Mouse (Mus musculus) frontal cortex, postnatal 25 days (tissue): Measurements from ENCODE around the gene Cdk5rap3.

Source experiments
- DNase-seq, 2 experiments: peaks; one replicate each; pipeline ENCODE4 v3.0.0; 2022; ENCODE audit warnings: low spot score in 2 of 2

The Cdk5rap3 gene

DNA sequence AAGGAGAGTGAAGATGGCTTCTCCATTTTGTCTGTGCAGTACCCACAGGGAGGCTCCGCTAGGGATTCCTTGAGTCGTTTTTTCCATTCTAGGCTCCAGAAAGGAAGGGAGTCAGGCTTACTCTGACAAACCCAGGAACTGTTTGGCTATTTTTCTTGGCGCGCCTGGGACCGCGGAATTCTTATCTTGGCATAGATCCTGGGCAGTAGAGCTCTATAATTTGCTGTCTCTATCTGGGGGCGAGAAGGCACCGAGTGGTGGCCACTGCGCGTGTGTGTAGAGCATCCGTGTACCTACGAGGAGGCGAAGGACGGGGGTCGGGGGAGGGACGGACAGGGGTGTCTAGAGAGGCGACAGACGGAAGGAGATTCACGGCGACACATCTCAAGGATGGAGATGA, 54.9 kb downstream of the Cdk5rap3 start:
- peak in 1 of 2 experiments; percentile 14 for DNase-seq

DNA sequence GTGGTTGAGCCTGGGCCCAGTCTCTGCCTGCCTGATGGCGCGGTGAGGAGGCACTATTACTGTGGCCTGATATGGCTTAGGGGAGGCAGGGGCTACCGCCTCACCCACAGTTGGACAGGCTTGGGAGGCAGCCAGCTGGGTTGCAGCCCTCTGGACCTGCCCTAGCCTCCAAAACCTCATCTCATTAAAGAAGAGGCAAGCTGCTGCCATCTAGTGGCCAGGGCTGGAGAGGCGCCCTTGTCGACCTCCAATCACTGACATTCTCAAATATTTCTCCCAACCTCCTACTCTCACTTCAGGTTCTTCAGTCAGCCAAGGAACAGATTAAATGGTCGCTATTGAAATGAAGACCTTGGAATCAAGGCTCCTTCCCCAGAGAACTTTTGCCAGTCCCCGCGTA, 55.7 kb downstream of the Cdk5rap3 start:
- peak; percentile 70 for DNase-seq

DNA sequence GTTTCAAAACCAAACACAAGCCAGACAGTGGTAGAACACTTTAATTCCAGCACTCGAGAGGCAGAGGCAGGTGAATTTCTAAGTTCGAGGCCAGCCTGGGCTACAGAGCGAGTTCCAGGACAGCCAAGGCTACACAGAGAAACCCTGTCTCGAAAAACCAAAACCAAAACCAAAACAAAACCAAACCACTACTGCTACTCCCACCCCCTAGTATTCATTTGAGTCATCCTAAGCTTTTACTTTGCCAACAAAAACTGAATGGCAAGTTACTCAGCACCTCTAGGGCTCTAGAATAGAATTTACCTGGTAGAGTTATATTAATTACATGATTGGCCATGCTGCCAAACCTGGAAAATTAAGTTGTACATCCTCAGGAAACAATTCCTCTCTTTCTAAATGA, 56.7 kb downstream of the Cdk5rap3 start:
- no peak for DNase-seq

DNA sequence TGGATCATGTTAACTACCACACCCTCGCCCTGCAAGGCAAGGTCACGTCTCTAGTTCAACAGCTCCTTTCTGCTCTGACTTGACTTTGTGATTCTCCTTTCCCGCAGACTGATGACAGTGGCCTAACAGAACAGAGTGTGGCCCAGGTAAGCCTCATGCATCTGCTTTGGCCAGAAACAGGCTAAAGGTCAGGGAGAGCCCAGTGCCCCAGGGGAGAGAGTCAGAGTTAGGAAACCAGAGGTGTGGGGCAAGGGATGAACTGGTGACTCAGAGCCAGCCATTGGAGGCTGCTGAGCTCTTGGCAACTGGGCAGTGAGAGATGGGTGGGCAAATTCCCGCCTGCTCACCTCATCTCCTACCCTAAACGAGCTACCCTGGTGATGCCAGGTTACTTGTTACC, 58.9 kb downstream of the Cdk5rap3 start:
- DNase-seq: no peak
